Mouse (Mus musculus) olfactory bulb, adult 2 months (tissue): Measurements from ENCODE around the gene Aptx.
A peak's percentile ranks its signal among the peaks of the same experiment; 100 is the strongest.

ENCODE experiments used
- CTCF ChIP-seq: fragments of 200-500 bp; IDR thresholded peaks from 2 replicates; pipeline ENCODE4 v1.5.1; 2012; ENCODE audit warnings: low read depth, mild to moderate bottlenecking, low read length, moderate library complexity; ENCODE audit not compliant: insufficient read depth
- POLR2A ChIP-seq: fragments of 200-500 bp; IDR thresholded peaks from 2 replicates; pipeline ENCODE4 v1.6.1; 2012; ENCODE audit warnings: mild to moderate bottlenecking, low read depth, low read length, moderate library complexity; ENCODE audit not compliant: insufficient read depth

- TF ChIP-seq CTCF, result no peak
- peak; percentile 69; the same call in 1 of the 2 replicates for TF ChIP-seq POLR2A
These were observed 19.9 kb upstream of the Aptx start for GRCm38 (mm10) chr4:40722687-40723460.
